Mouse (Mus musculus) MEL (cell line): ENCODE data around the gene Znhit6.

Experiments
- CTCF ChIP-seq, 3 experiments: IDR thresholded peaks in 2 of 3; conservative IDR thresholded peaks in 1 of 3; 2 replicates each; pipeline ENCODE4 v1.5.1; 2011 to 2012; ENCODE audit warnings: low read length in 3 of 3, low read depth in 2 of 3, mild to moderate bottlenecking in 2 of 3, improper control_type of control experiment in 1 of 3, inconsistent platforms in 1 of 3, mixed read lengths in 1 of 3, moderate library complexity in 1 of 3; ENCODE audit not compliant: control insufficient read depth in 1 of 3, insufficient read depth in 1 of 3, poor library complexity in 1 of 3, severe bottlenecking in 1 of 3
- GATA1 ChIP-seq: IDR thresholded peaks from 2 replicates; pipeline ENCODE4 v1.6.1; 2011; ENCODE audit warnings: low read depth, low read length, improper control_type of control experiment
- POLR2A ChIP-seq, 2 experiments: IDR thresholded peaks; 2 replicates each; pipeline ENCODE4 v1.6.1; 2011 to 2012; ENCODE audit warnings: low read length in 2 of 2, mild to moderate bottlenecking in 2 of 2, control low read depth in 1 of 2, improper control_type of control experiment in 1 of 2, low read depth in 1 of 2, moderate library complexity in 1 of 2; ENCODE audit not compliant: control insufficient read depth in 1 of 2, insufficient read depth in 1 of 2, poor library complexity in 1 of 2

- TF ChIP-seq CTCF (IDR thresholded peaks at IDR 0.05 in 2 of 3, conservative IDR thresholded peaks at IDR 0.05 in 1 of 3; ENCODE audit: control insufficient read depth in 1 of 3, insufficient read depth in 1 of 3, low read depth in 2 of 3, low read length in 3 of 3, poor library complexity in 1 of 3, severe bottlenecking in 1 of 3): no peak
- TF ChIP-seq POLR2A (IDR thresholded peaks at IDR 0.05; ENCODE audit: control insufficient read depth in 1 of 2, insufficient read depth in 1 of 2, low read depth in 1 of 2, low read length in 2 of 2, poor library complexity in 1 of 2): no peak
- no peak for TF ChIP-seq GATA1
Measured at GRCm38 (mm10) chr3:145591841-145592542, 16.0 kb downstream of the Znhit6 start.
